Mouse (Mus musculus) liver, adult 2 months (tissue): ENCODE measurements around the gene Rab3gap2. TPM values are rescaled to one million over a fixed set of nuclear protein-coding genes. Genes with fewer than 3 reads are reported as not detected.

Experiments used
- DNase-seq: peaks from one replicate; pipeline ENCODE4 v3.0.0-alpha.2; 2011; ENCODE audit warnings: low read depth, low spot score; ENCODE audit errors: extremely low read depth
- H3K27ac ChIP-seq: fragments of 200-500 bp; replicated peaks from 2 replicates; pipeline ENCODE4 v1.5.1; 2012; ENCODE audit warnings: low read depth, mild to moderate bottlenecking, control low read depth, inconsistent platforms, low read length; ENCODE audit not compliant: insufficient read depth
- H3K27me3 ChIP-seq: fragments of 200-500 bp; 2 replicates; pipeline ENCODE4 v1.6.1; 2012; ENCODE audit warnings: mild to moderate bottlenecking, moderate library complexity, low read length, inconsistent platforms; ENCODE audit not compliant: control insufficient read depth, insufficient read depth
- H3K36me3 ChIP-seq: fragments of 200-500 bp; 2 replicates; pipeline ENCODE4 v1.6.1; 2012; ENCODE audit warnings: low read length, inconsistent platforms; ENCODE audit not compliant: control insufficient read depth, insufficient read depth
- H3K4me1 ChIP-seq: fragments of 200-500 bp; 2 replicates; pipeline ENCODE4 v1.6.1; 2011; ENCODE audit warnings: low read length; ENCODE audit not compliant: control insufficient read depth, insufficient read depth
- H3K4me3 ChIP-seq: fragments of 200-500 bp; 2 replicates; pipeline ENCODE4 v1.5.1; 2011; ENCODE audit warnings: low read depth, mild to moderate bottlenecking, control low read depth, low read length, moderate library complexity; ENCODE audit not compliant: insufficient read depth
- H3K79me2 ChIP-seq: fragments of 200-500 bp; 2 replicates; pipeline ENCODE4 v1.6.1; 2012; ENCODE audit warnings: inconsistent platforms, mild to moderate bottlenecking, low read length, moderate library complexity; ENCODE audit not compliant: control insufficient read depth, insufficient read depth
- H3K9ac ChIP-seq: fragments of 200-500 bp; 2 replicates; pipeline ENCODE4 v1.6.1; 2012; ENCODE audit warnings: low read depth, mild to moderate bottlenecking, control low read depth, inconsistent platforms, low read length
- CTCF ChIP-seq: fragments of 200-500 bp; IDR thresholded peaks from 2 replicates; pipeline ENCODE4 v1.5.1; 2011; ENCODE audit warnings: low read depth, low read length, control low read depth
- POLR2A ChIP-seq: fragments of 200-500 bp; IDR thresholded peaks from 2 replicates; pipeline ENCODE4 v1.6.1; 2011; ENCODE audit warnings: low read length, control low read depth; ENCODE audit not compliant: insufficient read depth; ENCODE audit errors: extremely low read depth
- WGBS: fragments of 180-500 bp; shearing (Covaris S2); methylation state at CpG from one replicate; pipeline ENCODE4 v1.1.7; 2018; 5-methylcytosine and 5-hydroxymethylcytosine counted together
- polyA plus RNA-seq: library from polyadenylated mRNA; depleted of rRNA; stranded (reverse); fragments of >200 nt; gene quantifications from 2 replicates; pipeline ENCODE4 v1.2.3, GENCODE M21; 2012; rRNA removed
- total RNA-seq: library from RNA; depleted of rRNA; stranded (reverse); fragments of >200 nt; gene quantifications from 2 replicates; pipeline ENCODE4 v1.2.3, GENCODE M21; 2014; rRNA removed

The Rab3gap2 gene
- total and polyA plus RNA-seq, 2 experiments, result 9.3 to 12.4 TPM

DNA sequence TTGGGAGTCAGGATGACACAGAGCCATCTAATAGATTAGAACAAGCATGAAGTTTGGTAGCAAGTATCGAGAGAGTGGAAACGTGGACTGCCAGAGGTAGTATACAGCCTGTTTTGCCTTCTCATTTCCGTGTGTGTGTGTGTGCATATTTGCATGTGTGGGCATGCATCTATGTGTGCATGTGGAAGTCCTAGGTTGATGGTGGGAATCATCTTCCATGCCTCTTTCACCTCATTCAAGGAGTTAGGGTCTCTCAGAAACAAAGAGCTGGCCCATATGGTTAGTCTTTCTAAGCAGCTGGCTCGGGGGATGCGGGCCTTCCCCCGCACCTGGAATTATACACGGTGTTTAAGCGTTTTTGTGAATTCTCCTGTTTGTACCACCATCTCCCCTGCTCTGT, 125.9 kb downstream of the Rab3gap2 start:
- TF ChIP-seq POLR2A, result no peak
- no peak for TF ChIP-seq CTCF
- H3K36me3 ChIP-seq, result peaks cover 21% of the 10 kb centered on the region
- no peak for DNase-seq
- H3K4me3 ChIP-seq, result no peak overlapping the region
- H3K9ac ChIP-seq, result no peak overlapping the region
- H3K27ac ChIP-seq, result no peak overlapping the region
- WGBS, result 94% methylated on average over 8 of the region's 8 CpGs
- peaks cover 6% of the 10 kb centered on the region; the same call in 1 of the 2 replicates for H3K4me1 ChIP-seq
- H3K27me3 ChIP-seq, result no peaks in the 10 kb centered on the region
- peaks cover 8% of the 10 kb centered on the region; the same call in 1 of the 2 replicates for H3K79me2 ChIP-seq

DNA sequence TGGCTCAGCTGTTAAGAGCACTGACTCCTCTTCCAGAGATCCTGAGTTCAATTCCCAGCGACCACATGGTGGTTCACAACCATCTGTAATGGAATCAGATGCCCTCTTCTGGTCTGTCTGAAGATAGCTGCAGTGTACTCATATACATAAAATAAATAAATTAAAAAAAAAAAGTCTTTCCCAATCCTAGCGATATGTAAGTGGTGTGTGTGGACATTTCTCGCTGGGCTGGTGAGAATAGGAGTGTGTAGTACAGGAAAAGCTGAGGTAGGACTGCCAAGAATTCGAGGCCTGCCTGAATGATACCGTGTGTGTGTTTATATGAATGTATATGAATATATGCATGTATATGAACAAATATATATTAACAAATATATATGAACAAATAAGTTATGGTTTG, 127.4 kb downstream of the Rab3gap2 start:
- DNase-seq, result no peak
- TF ChIP-seq CTCF (no peak), POLR2A (no peak)
- Histone ChIP-seq H3K27ac (no peak overlapping the region), H3K79me2 (peaks cover 8% of the 10 kb centered on the region; the same call in 1 of the 2 replicates), H3K4me3 (no peak overlapping the region), H3K27me3 (no peaks in the 10 kb centered on the region), H3K36me3 (peaks cover 9% of the 10 kb centered on the region), H3K4me1 (peaks cover 6% of the 10 kb centered on the region; the same call in 1 of the 2 replicates), H3K9ac (no peak overlapping the region)
- WGBS, result 50% methylated on average over 5 of the region's 5 CpGs

DNA sequence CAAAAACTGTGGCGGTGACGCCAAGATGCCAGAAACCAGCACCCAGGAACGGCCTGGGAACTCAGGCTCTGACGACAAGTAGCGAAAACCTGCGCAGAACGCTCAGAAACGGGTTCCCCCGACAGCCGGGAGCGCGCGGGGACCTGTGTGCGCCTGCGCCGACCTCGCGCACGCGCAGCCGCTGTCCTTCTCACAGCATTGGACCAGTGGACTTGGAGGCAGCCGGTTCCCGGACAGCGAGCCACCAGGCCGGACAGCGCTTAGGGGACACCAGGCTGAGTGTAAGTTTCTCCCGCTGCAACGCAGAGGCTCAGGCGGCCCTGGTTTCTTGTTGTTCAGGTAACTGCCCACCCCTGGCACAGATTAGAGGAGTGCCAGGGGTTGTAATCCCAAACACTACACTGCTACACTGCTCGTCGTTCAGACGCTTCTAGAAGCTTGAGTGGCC, 128.1 kb downstream of the Rab3gap2 start, which contains the start of gene Bpnt1:
Gene Bpnt1 (plus strand): TSS at position 167 of the 448 bp plus-strand sequence.
- under 1% methylated on average over 32 of the region's 32 CpGs for WGBS
- H3K79me2 ChIP-seq, result peaks cover 11% of the 10 kb centered on the region; the same call in 1 of the 2 replicates
- peak; percentile 84 for DNase-seq
- peak within 1 kb of the TSS; percentile 80 for H3K9ac ChIP-seq
- H3K4me1 ChIP-seq, result peaks cover 6% of the 10 kb centered on the region; the same call in 1 of the 2 replicates
- H3K4me3 ChIP-seq, result peak within 1 kb of the TSS; percentile 55
- TF ChIP-seq CTCF (no peak), POLR2A (peak; percentile 80)
- H3K27me3 ChIP-seq, result no peaks in the 10 kb centered on the region
- peaks cover 2% of the 10 kb centered on the region for H3K36me3 ChIP-seq
- peak within 1 kb of the TSS; percentile 68 for H3K27ac ChIP-seq

DNA sequence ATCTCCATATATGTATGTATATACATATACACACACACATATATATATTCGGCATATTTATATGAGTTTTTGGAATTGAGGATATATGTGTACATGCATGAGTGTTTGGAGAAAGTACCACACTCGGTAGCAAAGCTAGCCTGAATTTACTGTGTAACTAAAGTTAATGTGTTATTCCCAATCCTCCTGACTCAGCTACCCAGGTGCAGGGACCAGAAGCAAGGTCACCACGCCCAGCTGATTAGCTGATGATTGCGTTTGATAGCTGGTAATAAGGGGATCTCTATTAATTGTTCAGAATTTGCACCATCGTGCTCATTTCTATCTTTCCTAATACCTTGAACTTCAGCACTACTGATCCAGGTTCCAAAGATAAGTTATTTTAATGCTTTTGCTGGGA, 129.7 kb downstream of the Rab3gap2 start:
- no peak overlapping the region for H3K27ac ChIP-seq
- peak; percentile 24 for DNase-seq
- H3K9ac ChIP-seq, result no peak overlapping the region
- WGBS, result 43% methylated on average over 5 of the region's 5 CpGs
- peaks cover 14% of the 10 kb centered on the region; the same call in 1 of the 2 replicates for H3K79me2 ChIP-seq
- H3K4me3 ChIP-seq, result no peak overlapping the region
- H3K27me3 ChIP-seq, result no peaks in the 10 kb centered on the region
- peaks cover 5% of the 10 kb centered on the region for H3K36me3 ChIP-seq
- peaks cover 6% of the 10 kb centered on the region; the same call in 1 of the 2 replicates for H3K4me1 ChIP-seq
- TF ChIP-seq CTCF, result no peak
- TF ChIP-seq POLR2A, result no peak

DNA sequence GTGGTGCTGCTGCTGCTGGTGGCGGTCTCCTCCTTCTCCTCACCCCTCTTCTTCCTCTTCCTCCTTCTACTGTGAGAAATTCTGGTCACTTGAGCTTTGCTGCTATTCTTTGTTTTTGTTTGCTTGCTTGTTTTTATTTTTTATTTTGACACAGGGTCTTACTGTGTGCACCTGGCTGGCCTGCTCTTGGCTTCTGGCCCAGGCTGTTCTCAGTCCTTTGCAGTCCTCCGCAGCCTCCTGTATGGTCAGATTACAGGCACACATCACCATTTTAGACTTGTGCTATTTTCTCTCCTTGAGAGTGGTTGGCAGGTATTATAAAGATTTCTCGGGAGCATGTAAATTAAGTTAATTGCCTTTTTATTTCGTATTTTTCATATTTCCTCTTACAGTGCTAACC, 130.2 kb downstream of the Rab3gap2 start:
- no peaks in the 10 kb centered on the region for H3K27me3 ChIP-seq
- no peak overlapping the region for H3K9ac ChIP-seq
- peaks cover 6% of the 10 kb centered on the region; the same call in 1 of the 2 replicates for H3K4me1 ChIP-seq
- no peak for TF ChIP-seq POLR2A
- TF ChIP-seq CTCF, result no peak
- no peak for DNase-seq
- 91% methylated on average over 4 of the region's 4 CpGs for WGBS
- peaks cover 9% of the 10 kb centered on the region for H3K36me3 ChIP-seq
- no peak overlapping the region for H3K4me3 ChIP-seq
- no peak overlapping the region for H3K27ac ChIP-seq
- H3K79me2 ChIP-seq, result peaks cover 14% of the 10 kb centered on the region; the same call in 1 of the 2 replicates

DNA sequence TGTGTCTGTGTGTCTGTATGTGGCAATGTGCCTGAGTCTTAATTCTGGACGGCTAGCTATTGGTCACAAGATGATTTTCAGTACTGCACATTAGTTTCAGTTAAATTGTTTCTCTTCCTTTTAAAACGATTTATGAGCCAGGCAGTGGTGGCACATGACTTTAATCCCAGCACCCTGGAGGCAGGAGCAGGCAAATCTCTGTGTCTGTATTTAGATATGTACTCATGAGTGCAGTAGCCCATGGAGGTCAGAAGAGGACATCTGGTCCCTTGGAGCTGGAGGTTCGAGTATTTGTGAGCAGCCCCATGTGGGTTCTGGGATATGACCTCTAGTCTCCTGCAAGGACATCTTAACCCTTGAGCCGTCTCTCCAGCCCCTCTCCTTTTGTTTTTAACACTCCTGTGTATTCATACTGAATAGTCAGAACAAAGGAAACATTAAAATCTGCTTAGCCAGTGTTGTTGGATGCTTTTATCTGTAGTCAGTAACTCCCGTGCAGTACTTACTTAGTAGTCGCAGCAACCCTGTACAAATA, 131.4 kb downstream of the Rab3gap2 start:
- Histone ChIP-seq H3K27me3 (no peaks in the 10 kb centered on the region), H3K4me1 (peaks cover 4% of the 10 kb centered on the region; the same call in 1 of the 2 replicates), H3K36me3 (peaks cover 13% of the 10 kb centered on the region), H3K4me3 (no peak overlapping the region), H3K79me2 (peaks cover 14% of the 10 kb centered on the region; the same call in 1 of the 2 replicates), H3K27ac (no peak overlapping the region), H3K9ac (no peak overlapping the region)
- no peak for DNase-seq
- TF ChIP-seq POLR2A (no peak), CTCF (no peak)
- 80% methylated on average over 6 of the region's 6 CpGs for WGBS

Other genes starting within 250 kb of the Rab3gap2 start
- gene Mark1, start 204.5 kb upstream of the Rab3gap2 start, total RNA-seq, result 0.46 and 0.74 TPM in 2 replicates
- gene Mark1, start 204.5 kb upstream of the Rab3gap2 start, polyA plus RNA-seq, result 0.49 and 0.64 TPM in 2 replicates
- gene Iars2, start 125.3 kb downstream of the Rab3gap2 start, total RNA-seq, result 25.8 and 33.2 TPM in 2 replicates
- gene Iars2, start 125.3 kb downstream of the Rab3gap2 start, polyA plus RNA-seq, result 20.1 and 20.8 TPM in 2 replicates
- gene Bpnt1, start 128.0 kb downstream of the Rab3gap2 start, total RNA-seq, result 80.5 and 81.5 TPM in 2 replicates
- 86.5 and 99.0 TPM in 2 replicates for gene Bpnt1, start 128.0 kb downstream of the Rab3gap2 start, polyA plus RNA-seq
- gene Eprs, start 158.9 kb downstream of the Rab3gap2 start, total RNA-seq, result 88.9 and 100 TPM in 2 replicates
- gene Eprs, start 158.9 kb downstream of the Rab3gap2 start, polyA plus RNA-seq, result 10.8 and 11.2 TPM in 2 replicates